Mouse (Mus musculus): ENCODE measurements at regions not wholly inside any gene's neighbourhood (a gene's known extent, or its start where the extent isn't known, plus 50 kb on each side); places are given as distances from the start of the nearest gene placed in this dataset.

DNA sequence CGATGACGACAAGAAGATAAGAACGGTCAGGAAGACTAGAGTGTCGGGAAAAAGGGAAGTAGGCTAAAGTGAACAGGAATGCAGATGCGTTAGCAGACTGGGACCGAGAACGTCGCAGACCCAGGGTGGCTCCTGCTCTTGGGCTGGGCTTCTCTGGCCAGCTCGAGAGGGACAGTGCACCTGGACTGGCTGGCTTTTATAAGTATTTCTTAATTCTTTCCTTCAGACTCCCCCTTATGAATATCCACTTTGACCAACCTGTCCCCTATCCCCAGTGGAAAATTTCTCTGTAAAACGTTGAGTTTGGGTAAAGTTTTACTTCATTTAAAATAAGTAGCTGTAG, 96.1 kb upstream of the Fam174b start:
- H3K4me2 ChIP-seq (ENCODE audit: low read length), result no peak overlapping the region
- 64% methylated on average over 10 of the region's 10 CpGs for WGBS
- no peak for ATAC-seq
- no peaks in the 10 kb centered on the region for H3K27me3 ChIP-seq (replicated peaks; ENCODE audit: control insufficient read depth, insufficient read depth, low read length)
- no peaks in the 10 kb centered on the region for H3K9me3 ChIP-seq (ENCODE audit: control insufficient read depth, low read length)
- no peak overlapping the region for H3K9ac ChIP-seq (ENCODE audit: low read depth, low read length)
- no peaks in the 10 kb centered on the region; the same call in 1 of the 2 replicates for H3K4me1 ChIP-seq (ENCODE audit: control insufficient read depth, insufficient read depth, low read depth, low read length)
- H3K36me3 ChIP-seq (ENCODE audit: control insufficient read depth, insufficient read depth, low read length), result no peaks in the 10 kb centered on the region
- H3K4me3 ChIP-seq (ENCODE audit: low read length), result no peak overlapping the region
- no peak overlapping the region for H3K27ac ChIP-seq (ENCODE audit: low read depth, low read length)

DNA sequence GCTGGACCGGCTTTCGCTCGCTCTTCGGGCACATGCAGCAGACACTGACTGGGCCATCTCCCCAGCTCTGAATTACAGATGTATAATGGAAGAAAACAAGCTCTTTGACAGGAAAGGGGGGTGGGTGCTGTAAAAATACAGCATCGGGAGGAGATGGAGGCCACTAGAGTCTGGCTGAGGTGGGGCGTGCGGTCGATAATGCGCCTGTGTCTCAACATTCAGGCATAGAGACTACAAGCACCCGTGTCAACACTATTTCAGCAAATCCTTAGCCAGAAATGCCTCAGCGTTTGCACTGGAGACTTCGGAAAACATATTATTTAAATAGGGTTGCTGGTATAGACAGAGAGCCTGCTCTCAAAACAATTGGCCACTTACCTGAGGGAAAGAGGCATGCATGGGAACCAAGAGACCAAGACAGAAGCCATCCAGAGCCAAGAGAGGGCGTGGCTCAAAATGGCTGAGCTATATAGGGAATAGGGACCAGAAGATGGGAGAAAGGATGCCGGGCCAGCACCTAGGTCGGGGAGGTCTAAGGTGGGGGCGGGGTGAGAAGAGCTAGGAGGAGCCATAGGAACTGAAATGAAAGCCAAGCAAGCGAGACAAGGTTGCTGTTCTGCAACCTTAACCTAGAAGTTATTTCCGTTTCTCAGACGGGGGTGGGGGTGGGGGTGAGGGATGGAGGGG, 96.7 kb upstream of the Fam174b start:
- 80% methylated on average over 19 of the region's 19 CpGs for whole genome bisulfite sequencing
- Histone ChIP-seq H3K27ac (ENCODE audit: low read depth, low read length) (no peak overlapping the region), H3K4me2 (ENCODE audit: low read length) (no peak overlapping the region), H3K27me3 (replicated peaks; ENCODE audit: control insufficient read depth, insufficient read depth, low read length) (no peaks in the 10 kb centered on the region), H3K4me1 (ENCODE audit: control insufficient read depth, insufficient read depth, low read depth, low read length) (no peaks in the 10 kb centered on the region; the same call in 1 of the 2 replicates), H3K9ac (ENCODE audit: low read depth, low read length) (no peak overlapping the region), H3K9me3 (ENCODE audit: control insufficient read depth, low read length) (no peaks in the 10 kb centered on the region), H3K4me3 (ENCODE audit: low read length) (no peak overlapping the region), H3K36me3 (ENCODE audit: control insufficient read depth, insufficient read depth, low read length) (no peaks in the 10 kb centered on the region)
- ATAC-seq, result no peak

DNA sequence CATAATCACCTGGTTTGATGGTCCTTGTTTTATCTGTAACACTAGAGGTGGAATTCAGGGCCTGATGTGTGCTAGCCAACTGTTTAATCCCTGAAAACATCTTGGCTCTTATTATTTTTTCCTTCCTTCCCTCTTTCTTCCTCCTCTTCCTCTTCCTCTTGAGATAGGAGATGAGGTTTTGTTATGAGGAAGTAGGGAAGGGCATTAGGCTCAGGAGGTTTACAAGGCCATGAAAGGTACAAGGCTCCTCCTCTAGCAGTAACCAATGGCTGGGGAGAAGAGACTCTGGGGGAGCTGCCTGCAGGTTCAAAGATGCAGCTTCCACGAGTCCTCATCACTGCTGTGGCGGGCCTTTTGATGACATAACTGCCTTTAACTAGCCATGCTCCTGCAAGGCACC, 98.6 kb upstream of the Chd2 start:
- no peak overlapping the region for H3K4me2 ChIP-seq (ENCODE audit: low read length)
- H3K9ac ChIP-seq (ENCODE audit: low read depth, low read length), result no peak overlapping the region
- no peaks in the 10 kb centered on the region for H3K9me3 ChIP-seq (ENCODE audit: control insufficient read depth, low read length)
- H3K27me3 ChIP-seq (replicated peaks; ENCODE audit: control insufficient read depth, insufficient read depth, low read length), result no peaks in the 10 kb centered on the region
- H3K36me3 ChIP-seq (ENCODE audit: control insufficient read depth, insufficient read depth, low read length), result no peaks in the 10 kb centered on the region
- H3K27ac ChIP-seq (ENCODE audit: low read depth, low read length), result no peak overlapping the region
- H3K4me1 ChIP-seq (ENCODE audit: control insufficient read depth, insufficient read depth, low read depth, low read length), result peaks cover 6% of the 10 kb centered on the region
- no peak overlapping the region for H3K4me3 ChIP-seq (ENCODE audit: low read length)
- WGBS, result 52% methylated on average over 2 of the region's 2 CpGs
- ATAC-seq, result no peak

DNA sequence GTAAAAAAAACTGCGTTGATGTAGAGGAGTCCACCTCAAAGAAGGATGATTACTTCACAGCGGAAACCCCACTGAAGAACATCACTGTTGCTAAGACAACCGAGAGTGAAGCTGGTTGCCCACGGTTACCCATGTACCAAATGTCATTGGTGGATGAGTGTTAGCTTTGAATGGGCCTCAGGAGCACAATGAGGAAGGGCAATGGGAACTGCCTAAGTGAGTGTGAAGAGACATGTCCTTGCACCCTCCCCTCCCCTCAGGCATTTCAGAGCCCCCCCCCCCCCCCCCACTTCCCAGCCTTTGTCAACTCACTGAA, 96.1 kb upstream of the Chd2 start:
- peaks cover 6% of the 10 kb centered on the region for H3K4me1 ChIP-seq (ENCODE audit: control insufficient read depth, insufficient read depth, low read depth, low read length)
- no peak overlapping the region for H3K9ac ChIP-seq (ENCODE audit: low read depth, low read length)
- H3K27ac ChIP-seq (ENCODE audit: low read depth, low read length), result 0 out of 2 replicates have a peak overlapping the region, but pooled peaks have one; percentile 10
- H3K9me3 ChIP-seq (ENCODE audit: control insufficient read depth, low read length), result no peaks in the 10 kb centered on the region
- WGBS, result 19% methylated on average over 4 of the region's 4 CpGs
- no peaks in the 10 kb centered on the region for H3K27me3 ChIP-seq (replicated peaks; ENCODE audit: control insufficient read depth, insufficient read depth, low read length)
- ATAC-seq, result peak; percentile 85
- no peaks in the 10 kb centered on the region for H3K36me3 ChIP-seq (ENCODE audit: control insufficient read depth, insufficient read depth, low read length)
- H3K4me2 ChIP-seq (ENCODE audit: low read length), result no peak overlapping the region
- no peak overlapping the region for H3K4me3 ChIP-seq (ENCODE audit: low read length)

DNA sequence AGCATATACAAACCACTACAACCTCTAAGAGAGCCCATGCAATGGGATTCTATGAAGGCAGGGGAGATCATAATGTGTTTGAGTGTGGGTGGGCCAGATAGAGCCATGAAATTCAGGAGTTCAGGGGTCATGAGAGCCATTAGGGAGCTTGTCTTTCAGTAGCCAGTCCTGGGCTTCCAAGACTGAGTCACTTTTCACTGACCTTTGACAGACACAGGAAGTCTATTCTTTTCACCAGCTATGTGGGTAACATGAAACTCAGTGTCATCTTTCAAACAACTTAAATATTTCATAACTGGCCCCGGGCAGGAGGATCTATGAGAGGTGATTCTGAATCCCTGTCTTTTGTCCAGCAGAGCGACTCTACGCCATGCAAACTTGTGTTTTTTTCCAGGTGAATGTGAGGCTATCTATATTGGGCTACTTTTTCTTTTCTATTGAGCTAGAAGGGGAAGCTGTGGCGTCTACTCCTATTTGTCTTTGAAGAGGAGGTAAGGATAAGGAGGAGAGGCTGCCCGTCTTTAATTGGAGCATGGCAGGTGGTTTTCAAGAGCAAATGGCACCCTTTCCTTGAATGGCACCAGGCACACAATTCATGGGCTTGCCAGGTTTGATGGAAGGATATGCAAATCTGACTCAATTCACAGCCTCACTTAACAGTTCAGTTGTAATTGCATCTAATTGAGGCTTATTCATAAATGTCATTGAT, 95.6 kb upstream of the Chd2 start:
- Histone ChIP-seq H3K4me3 (ENCODE audit: low read length) (no peak overlapping the region), H3K4me2 (ENCODE audit: low read length) (no peak overlapping the region), H3K9me3 (ENCODE audit: control insufficient read depth, low read length) (no peaks in the 10 kb centered on the region), H3K9ac (ENCODE audit: low read depth, low read length) (no peak overlapping the region), H3K27me3 (replicated peaks; ENCODE audit: control insufficient read depth, insufficient read depth, low read length) (no peaks in the 10 kb centered on the region), H3K36me3 (ENCODE audit: control insufficient read depth, insufficient read depth, low read length) (no peaks in the 10 kb centered on the region), H3K27ac (ENCODE audit: low read depth, low read length) (no peak overlapping the region), H3K4me1 (ENCODE audit: control insufficient read depth, insufficient read depth, low read depth, low read length) (peaks cover 6% of the 10 kb centered on the region)
- peak; percentile 35; the same call in 1 of the 2 replicates for ATAC-seq
- WGBS, result 40% methylated on average over 5 of the region's 5 CpGs

DNA sequence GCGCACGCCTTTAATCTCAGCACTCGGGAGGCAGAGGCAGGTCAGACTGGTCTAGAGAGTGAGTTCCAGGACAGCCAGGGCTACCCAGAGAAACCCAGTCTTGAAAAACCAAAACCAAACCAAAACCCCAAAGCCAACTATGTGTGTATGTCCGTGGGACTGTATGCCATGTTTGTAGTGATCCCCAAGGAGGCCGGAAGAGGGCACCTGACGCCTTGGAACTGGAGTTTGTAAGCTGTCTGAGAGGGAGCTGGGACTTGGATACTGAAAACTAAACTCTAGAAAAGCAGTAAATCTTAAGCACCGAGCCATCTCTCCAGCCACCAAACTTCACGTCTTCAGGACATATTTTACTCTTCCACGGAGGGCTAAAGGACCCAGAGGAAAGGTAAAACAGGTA, 93.8 kb upstream of the Chd2 start:
- Histone ChIP-seq H3K9me3 (ENCODE audit: control insufficient read depth, low read length) (no peaks in the 10 kb centered on the region), H3K27me3 (replicated peaks; ENCODE audit: control insufficient read depth, insufficient read depth, low read length) (no peaks in the 10 kb centered on the region), H3K4me1 (ENCODE audit: control insufficient read depth, insufficient read depth, low read depth, low read length) (peaks cover 6% of the 10 kb centered on the region), H3K4me3 (ENCODE audit: low read length) (no peak overlapping the region), H3K9ac (ENCODE audit: low read depth, low read length) (no peak overlapping the region), H3K36me3 (ENCODE audit: control insufficient read depth, insufficient read depth, low read length) (no peaks in the 10 kb centered on the region), H3K27ac (ENCODE audit: low read depth, low read length) (no peak overlapping the region), H3K4me2 (ENCODE audit: low read length) (no peak overlapping the region)
- 97% methylated on average over 9 of the region's 9 CpGs for whole genome bisulfite sequencing
- ATAC-seq, result no peak

DNA sequence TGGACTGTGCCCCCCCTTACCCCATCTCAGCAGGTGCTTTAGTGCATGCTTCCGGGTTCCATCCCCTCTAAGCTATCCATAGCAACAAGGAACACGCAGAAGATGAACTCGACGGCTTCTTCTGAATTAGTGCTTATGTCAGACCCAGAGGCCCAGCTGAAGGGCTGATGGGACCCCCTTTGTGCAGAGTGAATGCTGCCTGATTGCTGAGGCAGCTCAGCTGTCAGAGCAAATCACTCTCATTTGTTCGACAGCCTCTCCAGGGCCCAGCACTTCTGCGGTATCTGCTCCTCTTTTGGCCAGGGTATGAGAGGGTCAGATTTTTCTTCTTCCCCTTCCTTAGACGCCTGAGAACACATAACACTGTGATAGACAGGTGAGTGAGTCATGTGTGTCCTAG, 89.2 kb upstream of the Chd2 start:
- Histone ChIP-seq H3K27ac (ENCODE audit: low read depth, low read length) (no peak overlapping the region), H3K4me3 (ENCODE audit: low read length) (no peak overlapping the region), H3K4me2 (ENCODE audit: low read length) (no peak overlapping the region), H3K4me1 (ENCODE audit: control insufficient read depth, insufficient read depth, low read depth, low read length) (no peaks in the 10 kb centered on the region), H3K36me3 (ENCODE audit: control insufficient read depth, insufficient read depth, low read length) (no peaks in the 10 kb centered on the region), H3K9me3 (ENCODE audit: control insufficient read depth, low read length) (no peaks in the 10 kb centered on the region), H3K9ac (ENCODE audit: low read depth, low read length) (no peak overlapping the region), H3K27me3 (replicated peaks; ENCODE audit: control insufficient read depth, insufficient read depth, low read length) (no peaks in the 10 kb centered on the region)
- peak; percentile 46 for ATAC-seq
- 24% methylated on average over 7 of the region's 7 CpGs for WGBS

DNA sequence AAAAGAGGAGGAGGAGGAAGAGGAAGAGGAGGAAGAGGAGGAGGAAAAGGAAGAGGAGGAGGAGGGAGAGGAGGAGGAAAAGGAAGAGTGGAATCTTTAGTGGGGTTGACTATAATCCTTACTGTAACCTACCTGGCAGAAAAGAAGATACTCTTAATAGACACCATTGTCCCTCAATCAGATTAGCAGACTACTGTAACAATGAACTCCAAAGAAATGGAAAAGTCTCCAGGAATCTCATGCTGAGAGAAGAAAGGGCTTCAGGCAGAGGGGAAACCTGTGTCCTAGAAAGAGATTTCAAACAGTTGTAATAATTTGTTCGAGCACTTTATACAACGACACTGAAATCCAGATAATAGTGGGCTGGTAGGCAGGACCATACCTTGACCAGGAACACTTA, 87.6 kb upstream of the Chd2 start:
- Histone ChIP-seq H3K4me3 (ENCODE audit: low read length) (no peak overlapping the region), H3K9ac (ENCODE audit: low read depth, low read length) (no peak overlapping the region), H3K27ac (ENCODE audit: low read depth, low read length) (no peak overlapping the region), H3K9me3 (ENCODE audit: control insufficient read depth, low read length) (no peaks in the 10 kb centered on the region), H3K36me3 (ENCODE audit: control insufficient read depth, insufficient read depth, low read length) (no peaks in the 10 kb centered on the region), H3K4me1 (ENCODE audit: control insufficient read depth, insufficient read depth, low read depth, low read length) (no peaks in the 10 kb centered on the region), H3K4me2 (ENCODE audit: low read length) (no peak overlapping the region), H3K27me3 (replicated peaks; ENCODE audit: control insufficient read depth, insufficient read depth, low read length) (no peaks in the 10 kb centered on the region)
- WGBS, result 96% methylated on average over 2 of the region's 2 CpGs
- ATAC-seq, result no peak

DNA sequence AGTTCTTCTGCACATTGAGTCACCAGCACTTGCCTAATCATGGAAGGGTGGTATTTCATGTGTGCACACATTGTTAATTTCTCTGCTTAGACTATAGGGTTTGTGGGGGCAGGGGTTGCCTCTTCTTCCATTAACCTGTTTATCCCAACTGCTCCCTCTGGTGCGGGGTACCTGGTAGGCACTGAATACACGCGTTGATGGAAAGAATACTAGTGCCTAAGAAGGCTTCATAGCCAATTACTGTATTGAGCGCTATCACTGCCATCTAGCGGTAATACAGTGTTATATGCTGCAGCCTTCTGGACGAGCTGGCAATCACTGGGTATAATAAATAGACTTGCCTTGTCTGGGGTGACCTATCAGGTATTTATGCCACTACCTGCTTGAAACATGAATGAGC, 86.4 kb upstream of the Chd2 start:
- Histone ChIP-seq H3K9ac (ENCODE audit: low read depth, low read length) (no peak overlapping the region), H3K4me1 (ENCODE audit: control insufficient read depth, insufficient read depth, low read depth, low read length) (no peaks in the 10 kb centered on the region), H3K4me2 (ENCODE audit: low read length) (no peak overlapping the region), H3K9me3 (ENCODE audit: control insufficient read depth, low read length) (no peaks in the 10 kb centered on the region), H3K27me3 (replicated peaks; ENCODE audit: control insufficient read depth, insufficient read depth, low read length) (no peaks in the 10 kb centered on the region), H3K36me3 (ENCODE audit: control insufficient read depth, insufficient read depth, low read length) (no peaks in the 10 kb centered on the region), H3K4me3 (ENCODE audit: low read length) (no peak overlapping the region), H3K27ac (ENCODE audit: low read depth, low read length) (no peak overlapping the region)
- WGBS, result under 1% methylated on average over 6 of the region's 6 CpGs
- peak; percentile 86 for ATAC-seq
